Mouse (Mus musculus) brain, adult 2 months (tissue): ENCODE results near the gene Wdr93.

Source experiments
- DNase-seq: peaks from one replicate; pipeline ENCODE4 v3.0.0; 2011; ENCODE audit warnings: low read depth, low spot score

The Wdr93 gene

DNA sequence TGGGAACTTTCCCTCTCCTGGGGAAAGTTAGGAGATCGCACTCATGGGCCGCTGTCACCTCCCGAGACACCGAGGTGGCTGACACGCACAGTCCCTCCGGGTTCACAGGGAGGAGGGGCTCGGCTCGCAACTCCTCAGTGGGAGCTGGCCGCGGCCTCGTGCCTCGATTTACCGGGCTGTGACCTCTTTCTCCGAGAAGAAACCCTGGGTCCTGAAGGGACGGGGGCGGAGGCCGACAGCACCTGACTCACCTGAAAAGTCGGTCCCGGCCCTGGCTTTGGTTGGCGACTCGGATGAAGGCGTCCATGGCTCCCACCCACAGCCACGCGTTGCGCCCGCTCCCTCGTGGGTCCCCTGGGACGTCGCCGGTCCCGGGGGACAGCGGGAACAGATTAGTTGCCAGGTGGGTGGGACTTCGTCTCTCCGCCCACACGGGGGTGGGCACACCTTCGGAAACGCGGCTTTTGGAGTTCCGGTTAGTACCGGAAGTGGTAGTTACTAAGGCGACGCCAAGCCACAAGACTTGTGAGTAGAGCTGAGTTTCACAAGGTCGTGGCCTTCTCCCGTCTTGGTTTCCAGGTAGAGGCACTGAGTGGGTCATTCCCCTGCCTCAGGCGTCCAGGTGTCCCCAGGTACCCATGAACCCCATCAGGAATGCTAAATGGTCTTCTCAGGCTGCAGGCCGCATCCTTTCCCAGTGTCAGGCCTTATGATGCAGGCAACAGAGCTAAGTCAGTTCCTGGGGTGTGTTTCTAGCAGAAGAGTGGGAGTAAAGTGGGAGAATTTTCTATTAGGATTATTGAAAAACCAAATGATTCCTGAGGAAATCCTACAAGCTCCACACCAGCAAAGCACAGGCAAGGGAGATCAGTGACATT is at the start of gene Wdr93, which contains the start of gene Pex11a:
Wdr93 (plus strand) TSS at position 505 of the 878 bp plus-strand sequence.
Pex11a (minus strand) TSS at position 473 of the 878 bp plus-strand sequence.
- peak; percentile 91 for DNase-seq

DNA sequence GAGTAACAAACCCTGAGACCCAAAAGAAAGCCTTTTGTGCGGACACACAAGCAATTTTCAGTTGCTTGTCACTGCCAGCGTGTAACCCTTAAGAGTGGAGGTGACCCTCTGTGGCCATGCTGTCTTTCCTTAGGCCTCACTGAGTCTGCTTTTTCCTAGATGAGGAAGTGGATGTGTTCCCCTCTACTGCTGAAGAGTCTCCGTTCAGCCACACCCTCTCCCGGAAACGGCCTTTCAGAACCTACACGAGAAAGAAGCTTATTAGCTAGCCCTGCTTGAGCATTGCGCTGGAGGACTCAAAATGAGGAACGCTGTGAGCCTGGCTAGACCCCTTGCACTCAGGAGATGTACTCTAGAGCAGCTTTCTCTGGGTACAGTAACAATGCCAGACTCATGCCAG is 46.5 kb upstream of the Wdr93 start:
- DNase-seq = no peak

DNA sequence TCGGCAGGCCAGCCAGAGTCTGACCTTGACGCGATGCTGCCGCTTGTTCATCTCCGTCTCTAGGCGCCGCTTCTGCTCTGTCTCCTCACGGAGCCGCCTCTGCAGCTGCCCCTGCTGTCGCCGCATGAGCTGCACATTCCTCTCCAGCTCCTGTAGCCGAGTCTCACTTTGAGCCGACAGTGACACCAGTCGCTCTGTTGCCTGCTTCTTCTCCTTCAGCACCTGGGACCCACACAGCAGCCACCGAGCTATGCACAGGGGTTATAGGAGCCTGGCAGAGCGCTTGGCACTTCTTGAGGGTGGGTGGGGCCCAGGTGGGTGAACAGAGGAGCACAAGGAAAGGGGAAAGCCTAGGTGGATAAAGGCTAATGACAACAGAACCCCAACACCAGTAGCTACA is 40.2 kb upstream of the Wdr93 start:
- DNase-seq = peak; percentile 32

DNA sequence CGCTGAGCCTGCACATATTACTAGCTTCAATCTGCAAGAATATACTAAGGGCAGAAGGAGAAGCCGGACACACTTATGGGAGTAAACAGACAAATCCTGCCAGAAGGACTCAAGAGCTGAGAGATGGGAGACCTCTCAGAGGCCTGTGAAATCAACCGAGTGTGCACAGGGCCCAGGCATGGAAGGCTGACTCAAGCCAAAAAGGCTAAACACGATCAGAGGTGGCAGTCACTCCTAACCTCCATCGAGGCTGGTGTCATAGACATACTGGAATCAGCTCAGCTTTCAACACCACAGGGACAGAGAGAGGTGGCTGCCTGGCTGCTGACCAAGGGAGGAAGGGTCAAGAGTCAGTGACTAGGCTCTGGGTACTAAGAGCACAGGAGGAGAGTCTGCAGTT is 37.8 kb upstream of the Wdr93 start:
- DNase-seq = no peak

DNA sequence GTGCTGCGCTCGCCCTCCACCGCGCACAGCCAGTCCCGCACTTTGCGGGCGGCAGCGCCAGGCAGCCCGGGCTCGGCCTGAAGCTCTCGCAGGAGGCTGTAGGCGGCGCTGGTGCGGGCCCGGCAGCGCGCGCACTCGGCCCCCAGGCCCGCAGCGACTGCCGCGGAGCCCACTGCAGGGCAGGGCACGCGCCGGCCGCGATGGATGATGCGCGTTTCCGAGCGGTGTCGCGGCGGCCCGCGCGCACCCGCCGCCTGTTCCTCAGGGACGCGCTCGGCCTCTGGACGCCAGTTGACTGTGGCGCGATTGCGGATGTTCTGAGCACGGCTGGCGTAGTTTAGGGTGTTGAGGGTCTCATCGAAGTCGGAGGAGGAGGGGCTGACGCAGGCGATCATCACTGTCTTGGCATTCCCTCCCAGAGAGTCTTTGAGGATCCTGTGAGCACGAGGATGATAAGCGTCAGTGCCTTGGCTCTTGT is 32.8 kb upstream of the Wdr93 start:
- DNase-seq = peak; percentile 91

DNA sequence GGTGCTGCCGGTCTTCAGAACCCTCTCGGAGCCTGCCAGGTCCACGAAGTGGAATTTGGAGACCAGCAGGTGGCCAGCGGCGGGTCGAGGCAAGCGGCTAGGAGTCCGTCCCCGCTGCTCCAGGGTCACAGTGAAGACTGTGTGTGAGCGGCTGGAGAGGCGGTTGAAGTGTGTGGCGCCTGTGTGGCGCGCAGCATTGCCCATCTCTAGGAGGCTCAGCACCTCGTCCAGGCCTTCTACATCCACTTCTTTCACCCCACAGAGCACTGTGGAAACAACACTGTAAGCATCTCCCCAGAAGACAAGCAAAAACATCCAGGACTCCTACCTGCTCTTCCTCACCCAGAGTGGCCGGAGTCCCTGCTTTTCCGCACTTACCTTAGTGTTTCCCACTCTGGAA is 32.1 kb upstream of the Wdr93 start:
- peak; percentile 31 for DNase-seq

DNA sequence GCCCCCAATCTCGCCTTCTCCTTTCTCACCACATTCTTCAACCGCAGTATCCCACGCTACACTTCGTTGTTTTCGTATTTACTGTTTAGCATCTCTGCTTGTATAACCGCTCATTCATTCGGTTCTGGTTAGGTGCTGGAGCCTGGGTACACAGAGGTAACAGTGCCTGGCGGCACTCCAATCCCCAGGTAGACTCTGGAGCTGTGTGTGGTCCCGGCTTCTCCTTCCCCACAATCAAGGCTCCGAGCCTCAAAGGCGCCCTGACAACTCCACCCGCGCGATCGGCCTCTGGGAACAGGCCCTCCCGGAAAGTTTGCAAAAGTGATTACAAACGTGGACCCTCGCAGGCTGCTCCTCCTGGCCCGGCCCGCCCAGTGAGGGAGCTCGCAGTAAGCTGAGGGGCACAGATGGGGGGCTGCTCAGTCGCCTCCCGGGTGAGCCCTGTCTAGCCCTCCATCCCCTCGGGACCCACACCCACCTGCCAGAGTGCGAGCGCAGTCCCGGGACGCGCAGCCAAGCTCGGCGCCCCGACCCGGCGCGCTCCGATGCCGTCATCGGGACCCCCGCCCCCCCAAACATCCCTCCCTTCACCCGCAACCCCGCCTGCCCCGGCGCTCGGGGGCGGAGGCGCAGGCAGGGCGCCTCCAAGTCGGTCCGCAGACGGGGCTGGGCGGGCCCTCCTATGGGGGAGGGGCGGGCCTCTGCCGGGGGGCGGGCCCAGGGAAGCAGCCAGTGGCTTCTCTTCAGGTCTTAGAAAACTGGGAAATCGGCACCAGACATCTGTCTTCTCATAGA is 27.6 kb upstream of the Wdr93 start, which contains the start of gene Kif7:
Kif7 (minus strand) TSS at position 534 of the 795 bp plus-strand sequence.
- peak; percentile 27 for DNase-seq

DNA sequence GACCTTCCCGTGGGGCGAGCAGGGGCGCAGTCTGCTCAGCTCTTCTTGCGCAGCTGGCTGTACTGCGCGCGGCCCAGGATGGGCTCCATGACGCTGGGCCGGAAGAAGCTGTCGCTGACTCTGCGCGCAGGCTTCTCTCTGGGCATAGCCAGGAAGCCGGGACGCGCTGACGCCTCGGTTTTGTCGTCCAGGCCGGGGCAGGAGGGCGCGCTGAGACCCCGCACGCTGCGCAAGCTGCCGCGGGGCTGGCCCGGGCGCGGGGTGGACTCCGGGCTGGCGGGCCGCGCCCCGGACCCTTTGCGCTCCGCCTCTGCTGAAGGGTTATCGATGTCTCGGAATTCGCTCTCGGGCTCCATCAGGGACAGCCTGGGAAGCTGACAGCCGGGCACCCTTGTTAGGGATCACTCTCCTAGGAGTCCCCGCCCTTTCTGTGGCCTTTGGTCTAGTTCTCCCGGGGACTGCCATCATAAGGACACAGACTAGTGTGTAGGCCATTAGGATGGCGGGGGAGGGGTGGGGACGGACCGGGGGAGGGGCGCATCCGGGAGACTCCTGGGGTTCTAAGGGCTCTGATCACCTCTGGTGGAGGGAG is 21.5 kb upstream of the Wdr93 start:
- peak; percentile 57 for DNase-seq

DNA sequence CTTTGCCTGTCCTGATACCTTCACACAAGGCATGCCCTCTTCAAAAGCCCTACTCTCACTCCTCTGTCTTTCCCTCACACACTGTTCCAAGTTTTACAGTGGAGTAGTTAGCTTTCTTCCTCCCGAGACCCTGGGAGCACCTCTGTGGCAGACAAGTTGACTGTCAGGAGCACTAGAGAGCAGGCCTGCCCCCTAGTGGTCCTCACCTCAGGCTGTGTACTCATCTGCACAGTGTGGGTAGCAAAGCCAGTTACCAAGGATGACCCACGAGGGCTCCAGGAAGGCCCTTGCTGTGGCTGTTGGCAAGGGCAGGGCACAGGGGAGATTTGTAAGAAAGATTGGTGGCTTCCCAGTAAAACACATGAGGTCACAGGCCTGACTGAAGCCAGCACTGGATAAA is 15.9 kb upstream of the Wdr93 start:
- DNase-seq = peak; percentile 58

DNA sequence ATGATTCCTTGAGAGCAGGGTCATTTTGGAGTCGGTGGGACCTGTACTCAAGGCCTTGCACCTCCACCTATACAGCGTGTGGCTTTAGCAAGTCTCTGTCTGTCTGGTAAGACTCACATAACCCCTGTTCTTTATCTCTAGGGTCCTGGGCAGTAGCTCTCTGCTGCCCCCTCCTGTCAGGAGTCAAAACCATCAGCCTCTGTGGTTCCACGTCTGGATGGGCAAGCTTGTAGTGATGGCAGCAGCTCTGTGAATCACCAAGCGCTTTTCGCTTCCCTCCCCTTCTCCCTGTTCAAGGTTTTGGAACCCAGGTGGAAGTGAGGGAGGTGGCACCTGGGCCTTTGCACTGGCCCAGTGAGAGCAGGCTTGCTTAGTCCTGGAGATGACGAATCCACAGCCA is 14.7 kb upstream of the Wdr93 start:
- peak; percentile 47 for DNase-seq

DNA sequence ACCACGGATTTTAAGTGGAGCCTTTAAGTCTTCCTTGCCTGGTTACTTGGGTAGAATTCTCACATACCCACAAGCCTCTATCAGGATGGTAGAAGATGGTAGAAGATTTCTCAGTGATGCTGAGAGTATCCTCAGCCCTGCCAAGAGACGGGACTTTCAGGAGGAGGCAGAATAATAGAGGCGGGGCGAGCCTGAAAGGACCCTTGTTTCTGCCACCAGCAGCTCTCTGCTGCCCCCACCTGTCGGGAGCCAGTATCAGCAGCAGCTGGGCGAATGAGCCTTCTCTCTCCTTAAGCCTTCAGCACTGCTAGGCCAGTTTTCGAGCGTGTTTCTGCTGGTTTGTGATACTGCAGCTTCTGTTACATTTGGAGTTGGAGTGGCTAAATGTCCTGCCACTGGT is 13.8 kb upstream of the Wdr93 start:
- DNase-seq = peak; percentile 68

DNA sequence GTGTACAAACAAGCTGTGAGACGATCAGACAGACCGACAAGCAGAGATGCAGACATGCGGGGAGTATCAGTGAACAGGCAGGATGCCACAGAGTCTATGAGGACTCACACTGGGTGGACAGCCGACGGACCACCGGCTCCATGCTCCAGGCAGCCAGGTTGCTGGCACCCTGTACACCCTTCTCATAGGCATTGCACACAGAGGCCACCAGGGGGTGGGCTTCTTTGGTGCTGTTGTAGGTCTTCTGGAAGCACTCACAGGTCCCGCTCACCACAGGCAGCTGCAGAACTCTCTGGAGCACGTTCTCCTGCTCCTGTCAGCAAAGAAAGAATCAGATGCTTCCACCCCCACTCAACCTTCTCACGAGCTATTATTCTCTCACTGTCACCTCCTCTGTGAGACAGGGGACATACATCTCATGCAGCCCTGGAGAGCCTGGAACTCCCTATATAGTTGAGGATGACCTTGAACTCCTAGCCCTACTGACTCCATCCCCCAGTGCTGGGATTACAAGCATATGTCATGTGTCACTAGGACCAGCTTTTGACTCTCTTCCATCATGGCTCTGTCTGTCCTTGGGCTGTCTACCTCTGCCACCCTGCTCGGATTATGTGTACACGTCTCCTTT is 13.1 kb upstream of the Wdr93 start:
- peak; percentile 25 for DNase-seq

DNA sequence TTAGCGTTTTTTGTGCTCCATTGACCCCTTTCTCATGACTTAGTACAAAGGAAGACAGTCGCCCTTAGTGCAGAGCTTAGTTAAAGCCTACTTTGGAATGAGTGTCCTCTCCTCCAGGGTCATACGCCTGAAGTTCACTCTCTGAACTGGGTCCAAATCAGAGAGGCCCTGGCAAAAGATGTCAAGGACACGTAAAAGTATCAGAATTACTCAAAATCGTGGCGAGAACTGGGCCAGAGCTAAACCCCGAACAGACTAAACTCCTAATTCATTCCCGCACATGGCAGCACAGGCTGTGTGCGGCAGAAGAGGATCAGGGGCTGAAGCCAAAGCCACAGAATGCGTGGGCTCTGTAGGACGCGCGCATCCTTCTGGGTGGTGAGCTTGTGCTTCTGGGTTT is 11.5 kb upstream of the Wdr93 start:
- no peak for DNase-seq

DNA sequence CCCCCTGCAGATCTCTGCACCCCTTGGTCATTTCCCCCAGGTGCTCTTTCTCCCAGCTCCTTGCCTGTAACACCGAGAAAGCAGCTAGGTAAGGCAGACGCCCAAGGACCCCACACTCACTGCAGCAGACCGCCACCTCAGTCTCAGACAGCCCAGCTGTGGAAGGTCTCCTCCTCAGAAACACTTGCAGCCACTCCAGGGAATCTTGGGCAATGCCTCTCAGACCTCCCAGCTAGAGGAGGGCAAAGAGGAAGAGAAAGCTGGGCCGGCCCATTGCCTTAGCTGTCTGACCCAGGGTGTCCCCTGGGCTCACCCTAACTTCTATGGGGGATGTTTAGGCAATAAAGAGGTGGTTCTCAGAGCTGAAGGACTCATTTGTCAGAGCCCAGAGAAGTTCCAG is 10.3 kb upstream of the Wdr93 start, which contains the start of gene Plin1:
Plin1 (minus strand) TSS at position 282 of the 400 bp plus-strand sequence.
- no peak for DNase-seq

DNA sequence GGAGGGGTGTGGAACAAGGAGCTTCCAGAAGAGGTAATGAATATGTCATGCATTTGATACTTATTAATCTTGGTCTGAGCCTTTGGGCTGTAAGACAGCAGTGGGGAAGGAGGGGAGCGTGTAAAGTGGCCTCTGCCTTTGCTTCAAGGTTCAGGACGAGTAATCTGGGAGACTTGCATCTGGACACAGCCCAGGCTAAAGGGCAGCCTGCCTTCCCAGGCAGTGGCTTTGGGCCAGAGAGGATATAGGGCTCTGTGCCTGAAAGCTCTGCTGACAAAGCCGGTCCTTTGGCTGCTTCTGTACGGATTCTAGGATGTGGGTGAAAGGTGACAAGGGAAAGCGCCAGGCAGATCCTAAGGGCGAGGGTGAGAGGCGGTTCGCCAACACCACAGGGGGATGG is 8.4 kb upstream of the Wdr93 start:
- no peak for DNase-seq

DNA sequence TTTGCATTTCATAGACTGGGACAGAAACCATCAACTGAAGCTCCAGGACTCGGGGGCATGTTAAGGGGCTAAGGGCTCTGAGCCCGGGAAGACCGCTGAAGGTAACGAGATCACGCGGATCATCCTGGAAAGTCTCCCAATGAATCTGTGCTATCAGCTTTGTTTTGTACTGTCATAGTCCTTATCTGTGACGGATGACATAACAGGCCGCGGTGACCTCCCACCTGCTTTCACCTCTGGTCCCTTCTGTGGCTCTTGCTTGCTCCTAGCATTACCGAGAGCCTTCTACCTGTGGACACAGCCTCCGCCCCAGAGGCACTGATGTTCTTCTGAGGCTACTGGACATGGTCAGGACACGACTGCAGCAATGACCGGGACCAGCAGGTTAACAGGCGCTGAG is 6.5 kb upstream of the Wdr93 start:
- no peak for DNase-seq

DNA sequence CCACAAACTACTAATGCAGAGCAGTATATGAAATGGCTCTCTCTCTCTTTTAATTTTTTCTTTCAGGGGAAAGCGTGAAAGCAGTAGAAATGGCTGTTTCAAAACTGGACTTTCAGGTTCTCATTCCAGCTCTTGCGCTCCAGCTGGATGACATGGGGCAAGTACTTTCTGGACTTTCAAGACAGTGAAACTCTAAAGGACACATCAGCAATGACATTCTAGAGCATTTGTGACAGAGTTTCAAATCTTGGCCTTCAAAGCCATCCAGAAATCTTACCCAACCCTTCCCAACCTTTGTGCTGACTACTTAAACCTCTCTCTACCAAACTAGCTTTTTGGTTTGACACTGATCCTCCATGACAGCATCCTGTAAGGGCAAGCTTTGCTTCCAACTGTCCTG is 4.0 kb upstream of the Wdr93 start:
- DNase-seq = no peak

DNA sequence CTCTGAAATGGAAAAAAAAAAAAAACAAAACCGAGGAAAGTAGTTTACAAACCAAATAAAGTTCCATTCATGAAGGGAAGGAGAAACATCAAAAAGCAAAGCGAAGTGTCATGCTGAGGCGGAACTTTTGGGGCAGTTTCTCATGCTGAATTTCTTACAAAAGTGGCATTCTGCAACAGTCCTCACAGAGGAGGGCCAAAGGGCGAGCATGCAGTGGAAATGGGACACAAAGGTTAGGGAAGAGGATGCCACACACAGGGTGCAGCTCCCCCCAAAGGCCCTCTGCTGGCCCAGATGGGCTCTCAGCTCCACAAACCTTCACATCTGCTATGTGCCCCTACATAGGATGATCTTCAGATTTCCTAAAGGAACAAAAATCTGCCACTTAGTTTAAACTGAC is 2.7 kb upstream of the Wdr93 start:
- DNase-seq = no peak

DNA sequence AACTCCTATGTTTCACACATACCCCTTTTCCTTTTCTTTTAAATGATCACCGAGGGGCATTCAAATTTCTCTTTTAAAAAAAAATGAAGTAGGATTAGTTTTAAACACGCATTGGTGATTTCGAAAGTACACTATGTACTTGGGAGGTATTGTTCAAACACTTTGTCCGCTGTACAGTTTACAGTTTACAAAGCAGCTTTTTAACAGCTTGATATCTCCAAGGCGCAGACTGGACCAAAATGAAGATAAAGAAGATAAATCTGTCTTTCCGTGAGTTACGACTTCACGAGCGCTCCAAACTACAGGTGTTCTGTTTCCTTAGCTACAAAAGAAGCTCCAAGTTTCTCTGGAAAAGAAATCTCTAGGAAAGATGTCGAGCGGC is 695 bp upstream of the Wdr93 start:
- no peak for DNase-seq

DNA sequence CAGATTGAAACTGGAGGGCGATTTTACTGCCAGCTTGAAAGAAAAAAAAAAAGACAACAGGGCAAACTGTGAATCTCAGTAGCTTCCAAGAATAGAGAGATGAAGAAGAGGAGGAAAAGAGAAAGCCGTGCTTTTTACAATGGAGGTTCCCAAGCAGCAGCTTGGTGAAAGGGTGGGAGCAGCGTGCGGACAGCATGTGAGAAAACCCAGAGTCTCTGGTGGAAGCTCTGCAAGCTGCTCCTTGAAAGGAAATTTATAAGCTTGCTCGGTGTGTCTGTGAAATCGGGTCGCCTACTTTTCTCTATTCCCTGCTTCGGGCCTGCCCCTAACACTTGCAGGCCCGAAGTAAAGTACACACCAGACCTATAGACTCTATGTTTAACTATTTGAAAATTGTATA is 1.1 kb downstream of the Wdr93 start:
- DNase-seq = peak; percentile 29

DNA sequence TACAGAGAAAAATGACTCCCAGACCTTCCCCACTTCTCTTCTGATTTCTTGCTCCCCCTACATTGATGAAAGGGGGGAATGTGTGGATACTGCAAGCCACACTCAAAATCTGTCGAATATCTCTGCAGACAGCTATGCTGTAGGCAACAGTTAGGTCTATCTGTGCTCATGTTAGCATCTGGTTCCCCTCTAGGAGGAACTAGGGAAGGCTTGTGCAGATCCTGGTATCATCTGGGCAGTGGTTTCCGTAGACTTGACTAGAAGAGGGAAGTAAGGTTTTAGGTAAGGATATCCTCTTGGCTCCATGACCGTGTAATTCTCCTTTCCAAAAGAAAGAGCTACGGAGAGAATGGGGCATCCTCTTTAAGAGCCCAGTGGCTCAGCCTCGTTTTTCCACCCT is 1.6 kb downstream of the Wdr93 start:
- DNase-seq = no peak

DNA sequence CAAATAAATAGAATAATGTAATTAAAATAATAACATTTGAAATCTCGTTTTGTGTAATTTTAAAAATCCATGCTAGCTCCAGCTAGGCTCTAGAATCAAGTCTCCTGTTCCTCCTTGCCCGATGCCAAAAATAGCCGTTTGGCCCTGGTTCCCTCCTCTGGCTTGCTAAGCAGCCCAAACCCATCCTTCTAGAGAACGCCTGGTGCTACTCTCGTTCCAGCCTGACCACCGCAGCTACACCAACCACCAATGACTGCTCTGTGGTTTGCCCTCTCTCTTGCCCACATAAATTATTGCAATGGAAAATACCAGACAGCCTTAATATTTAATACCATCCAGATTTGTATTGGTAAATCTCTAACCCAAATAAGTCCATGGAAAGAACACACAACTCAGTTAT is 4.7 kb downstream of the Wdr93 start:
- DNase-seq = no peak
